Mouse (Mus musculus) liver, embryonic 14.5 days (tissue): ENCODE data around the gene Tmx4. TPM values are rescaled to one million over a fixed set of nuclear protein-coding genes. Genes with fewer than 3 reads are reported as not detected.

Experiments used
- ATAC-seq: fragments of 200-750 bp; cut with Nextera tagmentation; 2 replicates; pipeline ENCODE4 v1.8.0; 2017; ENCODE audit warnings: moderate number of reproducible peaks, mild to moderate bottlenecking, moderate library complexity; ENCODE audit not compliant: insufficient read depth
- DNase-seq, 3 experiments: peaks; one replicate each; pipeline ENCODE4 v3.0.0-alpha.2; 2012 to 2013; ENCODE audit warnings: low read depth in 3 of 3, low spot score in 3 of 3
- H3K27ac ChIP-seq: fragments of 300-500 bp; sonication (generic); 2 replicates; pipeline ENCODE4 v1.5.1; 2014; ENCODE audit warnings: moderate library complexity, mild to moderate bottlenecking, control low read depth, inconsistent platforms
- H3K27me3 ChIP-seq: fragments of 300-500 bp; sonication (generic); 2 replicates; pipeline ENCODE4 v1.6.1; 2014; ENCODE audit warnings: mild to moderate bottlenecking, low read length, moderate library complexity; ENCODE audit not compliant: control insufficient read depth, insufficient read depth
- H3K36me3 ChIP-seq: fragments of 300-500 bp; sonication (generic); replicated peaks from 2 replicates; pipeline ENCODE4 v1.6.1; 2014; ENCODE audit warnings: low read depth; ENCODE audit not compliant: control insufficient read depth, insufficient read depth
- H3K4me1 ChIP-seq, 2 experiments: fragments of 200-500 bp in 1 of 2; fragments of 300-500 bp in 1 of 2; sonication (generic) in 1 of 2; replicated peaks; 2 replicates each; pipeline ENCODE4 v1.6.1; 2012 to 2014; ENCODE audit warnings: antibody characterized with exemption in 1 of 2, inconsistent platforms in 1 of 2, low read length in 1 of 2; ENCODE audit not compliant: control insufficient read depth in 2 of 2, insufficient read depth in 2 of 2
- H3K4me2 ChIP-seq: fragments of 300-500 bp; sonication (generic); 2 replicates; pipeline ENCODE4 v1.6.1; 2014; ENCODE audit warnings: low read depth, mild to moderate bottlenecking, control low read depth, moderate library complexity
- H3K4me3 ChIP-seq, 2 experiments: fragments of 200-500 bp in 1 of 2; fragments of 300-500 bp in 1 of 2; sonication (generic) in 1 of 2; 2 replicates each; pipeline ENCODE4 v1.5.1; 2012 to 2014; ENCODE audit warnings: low read depth in 2 of 2, low read length in 2 of 2, mild to moderate bottlenecking in 2 of 2, control low read depth in 1 of 2, inconsistent platforms in 1 of 2, moderate library complexity in 1 of 2; ENCODE audit not compliant: insufficient read depth in 1 of 2
- H3K9ac ChIP-seq: fragments of 300-500 bp; sonication (generic); replicated peaks from 2 replicates; pipeline ENCODE4 v1.6.1; 2014; ENCODE audit warnings: mild to moderate bottlenecking, control low read depth, moderate library complexity
- H3K9me3 ChIP-seq: fragments of 300-500 bp; sonication (generic); 2 replicates; pipeline ENCODE4 v1.6.1; 2016; ENCODE audit warnings: low read length, mixed read lengths; ENCODE audit not compliant: control insufficient read depth
- CTCF ChIP-seq: IDR thresholded peaks from 2 replicates; pipeline ENCODE4 v1.5.1; 2016; ENCODE audit warnings: antibody characterized with exemption, low read depth, control low read depth
- EP300 ChIP-seq: IDR thresholded peaks from 2 replicates; pipeline ENCODE4 v1.6.1; 2016; ENCODE audit warnings: antibody characterized with exemption, low read depth
- WGBS: fragments of 180-500 bp; shearing (Covaris S2); extraction: QIAGEN DNeasy Blood & Tissue Kit; methylation state at CpG from one replicate; pipeline ENCODE4 v1.1.7; 2014; ENCODE audit not compliant: insufficient replicate concordance; 5-methylcytosine and 5-hydroxymethylcytosine counted together
- polyA plus RNA-seq, 2 experiments: library from polyadenylated mRNA; depleted of rRNA in 1 of 2; stranded (reverse) in 1 of 2; unstranded in 1 of 2; fragments of >200 nt; fragmentation: Nextera tagmentation in 1 of 2; extraction: Ambion mirVana in 1 of 2; gene quantifications; 2 replicates each; pipeline versions ENCODE4 v1.2.1 to v1.2.3; 2012 to 2014

Gene Tmx4
- polyA plus RNA-seq, 2 experiments = 4.6 to 9.6 TPM

GRCm38 (mm10) chr2:134545116-134545515 lies 98.8 kb downstream of the Tmx4 start:
- TF ChIP-seq EP300 (no peak), CTCF (no peak)
- Histone ChIP-seq H3K9me3 (no peaks in the 10 kb centered on the region), H3K9ac (no peak overlapping the region), H3K27ac (no peak overlapping the region), H3K4me3 (no peak overlapping the region), H3K27me3 (no peaks in the 10 kb centered on the region), H3K4me1 (no peaks in the 10 kb centered on the region), H3K36me3 (no peaks in the 10 kb centered on the region), H3K4me2 (no peak overlapping the region)
- ATAC-seq = no peak
- DNase-seq = no peak
- WGBS = 49% methylated on average over 5 of the region's 5 CpGs

- H3K4me1 ChIP-seq = no peaks in the 10 kb centered on the region
- no peak overlapping the region for H3K4me2 ChIP-seq
- ATAC-seq (no peak), DNase-seq (no peak)
- no peaks in the 10 kb centered on the region for H3K9me3 ChIP-seq
- no peak overlapping the region for H3K27ac ChIP-seq
- WGBS = 38% methylated on average over 8 of the region's 8 CpGs
- no peaks in the 10 kb centered on the region for H3K27me3 ChIP-seq
- H3K9ac ChIP-seq = no peak overlapping the region
- no peaks in the 10 kb centered on the region for H3K36me3 ChIP-seq
- H3K4me3 ChIP-seq = no peak overlapping the region
- TF ChIP-seq CTCF = no peak
- TF ChIP-seq EP300 = no peak
Observed at GRCm38 (mm10) chr2:134544321-134545065, 99.5 kb downstream of the Tmx4 start.

Other genes with a start within 250 kb of the Tmx4 start
- 0.28 and 0.41 TPM in 2 replicates for gene Hao1, start 89.8 kb downstream of the Tmx4 start, polyA plus RNA-seq (2012; rRNA removed)
- gene Hao1, start 89.8 kb downstream of the Tmx4 start, polyA plus RNA-seq (2014; fragmentation: Nextera tagmentation; extraction: Ambion mirVana) = 0.71 and 0.85 TPM in 2 replicates
- 0.43 and 0.56 TPM in 2 replicates for gene Plcb1, start 141.9 kb upstream of the Tmx4 start, polyA plus RNA-seq (2012; rRNA removed)
- 1.7 and 3.0 TPM in 2 replicates for gene Plcb1, start 141.9 kb upstream of the Tmx4 start, polyA plus RNA-seq (2014; fragmentation: Nextera tagmentation; extraction: Ambion mirVana)